Mouse (Mus musculus) gastrocnemius, adult 18-20 months (tissue): Measurements from ENCODE around the gene Plch2. TPM values are rescaled to one million over a fixed set of nuclear protein-coding genes. Genes with fewer than 3 reads are reported as not detected.

Source experiments
- DNase-seq: peaks from one replicate; pipeline ENCODE4 v3.0.0; 2021; ENCODE audit warnings: low spot score
- total RNA-seq, 2 experiments: library from RNA; stranded (reverse); gene quantifications; 2 replicates each; pipeline ENCODE4 v1.2.3; 2021

The Plch2 gene
- total RNA-seq, 2 experiments from 2014 or later, result 0.09 TPM

DNA sequence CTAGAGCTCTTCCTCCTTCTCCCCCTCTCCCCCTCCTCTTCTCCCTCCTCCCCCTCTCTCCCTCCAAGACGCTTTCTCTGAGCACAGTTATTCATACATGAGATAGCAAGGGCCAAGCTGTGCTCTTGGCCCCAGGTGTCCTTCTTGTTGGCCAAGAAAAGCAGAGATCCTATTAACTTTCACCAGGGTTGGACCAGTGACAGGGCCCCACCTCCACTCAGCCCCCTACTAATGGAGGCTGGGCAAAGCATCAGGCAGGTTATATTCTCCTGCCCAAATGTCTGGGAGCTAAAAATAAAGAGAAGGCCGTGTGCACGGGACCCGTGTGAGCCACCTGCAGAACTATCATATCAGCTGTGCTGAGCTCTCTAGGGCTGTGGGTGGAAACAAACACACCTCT lies 61.7 kb downstream of the Plch2 start:
- DNase-seq, result no peak

DNA sequence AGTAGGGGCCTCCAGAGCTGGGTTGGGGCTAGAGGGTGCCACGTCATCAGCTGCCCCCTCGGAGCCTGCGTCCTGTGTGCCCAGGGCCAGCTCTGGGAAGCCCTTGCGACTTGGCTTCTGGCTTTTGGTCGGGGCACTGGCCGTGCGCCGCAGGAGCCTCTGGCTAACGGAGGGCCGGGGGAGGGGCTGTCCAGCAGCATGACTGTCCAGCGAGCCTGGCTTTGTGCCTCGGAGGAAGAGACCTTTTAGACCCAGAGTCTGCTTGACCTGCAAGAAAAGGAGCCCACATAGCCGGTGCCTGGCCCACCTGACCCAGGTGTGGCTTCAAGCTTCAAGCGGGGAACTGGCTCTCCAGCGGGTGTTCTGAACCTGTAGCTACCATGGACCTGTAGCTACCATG lies 69.8 kb downstream of the Plch2 start:
- no peak for DNase-seq

DNA sequence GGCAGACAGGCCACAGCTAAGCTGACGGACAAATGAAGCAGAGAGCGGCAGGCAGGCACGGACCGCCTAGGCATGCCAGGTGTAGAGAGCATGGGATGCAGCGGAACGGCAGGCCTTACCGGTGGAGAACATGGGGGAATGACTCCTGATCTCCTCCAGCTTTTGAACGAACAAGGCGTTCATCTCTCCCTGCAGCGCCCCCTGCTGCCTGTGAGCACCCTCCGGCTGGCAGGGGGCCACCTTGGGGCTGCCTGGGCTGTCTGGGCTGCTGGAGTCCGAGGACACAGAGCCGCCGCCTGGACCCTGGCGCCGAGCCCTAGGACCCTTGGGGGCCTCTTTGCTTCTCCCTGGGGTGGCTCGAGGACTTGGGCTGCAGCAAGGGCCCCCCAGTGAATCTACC lies 70.5 kb downstream of the Plch2 start:
- DNase-seq, result peak; percentile 83

DNA sequence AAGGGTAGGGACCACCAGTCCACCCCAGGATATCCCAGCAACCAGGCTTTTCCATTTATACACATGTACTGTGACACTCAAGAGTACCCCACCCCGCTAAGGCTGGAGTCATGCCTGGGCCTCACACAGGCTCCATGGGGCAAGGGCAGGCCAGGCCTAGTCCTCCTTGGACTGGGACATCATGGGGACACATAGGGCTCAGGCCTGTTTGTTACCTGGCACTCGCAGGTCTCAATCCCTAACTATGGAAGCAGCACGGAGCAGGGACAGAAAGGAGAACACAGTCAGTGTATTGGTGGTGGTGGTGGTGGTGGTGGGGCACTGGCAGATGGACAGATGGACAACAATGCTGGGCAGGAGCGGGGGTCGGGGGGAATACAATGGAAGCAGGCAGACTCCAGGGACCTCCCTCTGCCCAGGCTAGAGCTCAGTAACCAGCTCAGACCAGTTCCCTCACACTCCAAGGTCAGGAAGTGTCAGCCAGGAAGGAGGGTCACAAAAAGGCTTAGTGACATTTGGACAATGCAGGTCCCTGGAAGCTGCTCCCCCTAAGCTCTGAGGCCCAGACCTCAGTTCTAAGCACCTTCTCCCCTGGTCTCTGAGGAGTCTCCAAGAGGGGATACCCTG lies 71.3 kb downstream of the Plch2 start:
- no peak for DNase-seq

DNA sequence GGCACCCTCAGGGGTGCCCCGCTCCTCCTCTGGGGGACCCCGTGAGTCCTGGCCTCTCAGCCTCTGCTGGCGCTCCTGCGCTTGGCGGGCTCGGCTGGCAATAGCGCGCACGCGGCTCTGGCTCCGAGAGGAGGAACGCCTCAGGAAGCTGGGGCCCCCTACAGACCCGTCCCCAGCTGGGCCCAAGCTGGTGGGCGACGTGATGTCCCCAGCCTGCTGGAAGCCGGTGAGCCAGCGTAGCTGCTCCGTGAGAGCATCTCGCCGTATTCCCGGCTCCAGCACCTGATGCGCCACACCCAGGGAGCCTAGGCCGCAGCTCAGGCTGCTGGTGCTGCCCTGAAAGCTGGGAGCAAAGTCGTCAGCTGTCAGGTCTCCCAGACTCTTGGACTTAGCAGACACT lies 72.8 kb downstream of the Plch2 start:
- no peak for DNase-seq

DNA sequence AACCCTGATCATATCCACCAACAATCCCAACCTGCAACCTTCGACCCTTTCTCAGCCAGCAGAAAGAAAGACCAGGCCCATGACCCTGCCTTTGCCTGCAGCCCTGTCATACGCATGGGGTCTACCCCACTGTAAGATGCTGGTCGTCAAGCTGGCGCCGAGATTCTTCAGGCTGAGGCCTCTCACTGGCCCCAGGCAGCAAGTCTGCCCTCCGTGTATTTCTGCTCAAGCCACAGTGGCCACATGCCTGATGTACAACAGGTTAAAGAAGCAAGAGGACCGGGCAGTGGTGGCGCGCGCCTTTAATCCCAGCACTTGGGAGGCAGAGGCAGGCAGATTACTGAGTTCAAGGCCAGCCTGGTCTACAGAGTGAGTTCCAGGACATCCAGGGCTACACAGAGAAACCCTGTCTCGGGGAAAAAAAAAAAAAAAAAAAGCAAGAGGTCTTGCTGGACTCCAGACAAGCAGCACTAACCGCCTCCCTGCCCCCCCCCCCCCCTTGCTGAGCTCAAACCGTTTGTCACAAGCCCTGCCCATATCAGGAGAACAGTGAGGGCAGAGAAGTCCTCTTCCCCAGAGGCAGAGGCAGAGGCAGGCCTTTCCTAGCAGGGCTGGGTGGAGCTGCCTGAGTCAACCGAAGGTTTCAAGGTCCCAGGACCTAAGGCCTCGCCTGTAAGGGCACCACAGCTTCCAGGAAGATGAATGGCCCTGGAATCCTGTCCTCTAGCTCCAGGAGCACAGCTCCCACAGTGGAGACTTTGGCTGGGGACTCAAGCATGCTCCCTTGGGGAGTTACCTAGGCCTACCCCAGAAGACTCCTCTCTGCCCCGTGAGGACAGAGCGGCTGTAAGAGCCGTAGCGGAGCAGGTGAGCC lies 74.1 kb downstream of the Plch2 start:
- DNase-seq, result no peak

DNA sequence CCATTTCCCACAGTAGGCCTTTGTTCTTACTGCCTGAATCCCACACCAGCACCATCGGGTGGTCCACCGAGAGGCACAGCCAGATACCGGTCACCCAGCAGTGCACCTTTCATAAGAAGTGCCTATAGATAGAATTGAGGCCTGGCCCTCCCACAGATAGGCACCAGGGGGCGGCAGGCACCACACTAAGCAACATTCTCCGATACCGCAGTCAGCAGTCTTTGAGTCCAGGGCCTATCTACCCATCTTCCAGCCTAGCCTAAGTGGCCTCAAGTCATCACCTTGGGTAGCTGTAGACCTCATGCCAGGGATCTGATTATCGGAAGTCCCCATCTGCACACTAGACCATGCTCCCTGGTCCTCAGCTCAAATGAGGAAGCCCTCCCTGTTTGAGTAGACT lies 75.1 kb downstream of the Plch2 start:
- peak; percentile 35 for DNase-seq

DNA sequence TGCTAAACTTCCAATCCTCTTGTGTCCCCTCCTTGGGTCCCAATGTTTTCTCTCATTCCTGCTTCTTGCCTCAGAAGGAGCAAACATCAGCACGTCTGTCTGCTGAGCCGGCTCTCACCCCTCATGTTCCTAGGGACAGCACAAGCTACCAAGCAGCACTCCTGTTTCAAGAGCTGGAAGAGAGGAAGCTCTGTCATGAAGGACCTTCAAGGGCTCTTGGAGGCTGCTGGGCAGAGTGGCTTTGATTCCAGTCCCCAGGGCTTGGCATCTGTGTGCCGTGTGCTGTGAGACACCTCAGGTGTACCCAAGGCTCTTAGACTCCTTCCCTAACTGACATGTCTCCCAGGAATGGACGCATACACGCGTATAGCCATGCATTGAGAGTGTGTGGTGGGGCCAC lies 75.5 kb downstream of the Plch2 start:
- DNase-seq, result no peak

DNA sequence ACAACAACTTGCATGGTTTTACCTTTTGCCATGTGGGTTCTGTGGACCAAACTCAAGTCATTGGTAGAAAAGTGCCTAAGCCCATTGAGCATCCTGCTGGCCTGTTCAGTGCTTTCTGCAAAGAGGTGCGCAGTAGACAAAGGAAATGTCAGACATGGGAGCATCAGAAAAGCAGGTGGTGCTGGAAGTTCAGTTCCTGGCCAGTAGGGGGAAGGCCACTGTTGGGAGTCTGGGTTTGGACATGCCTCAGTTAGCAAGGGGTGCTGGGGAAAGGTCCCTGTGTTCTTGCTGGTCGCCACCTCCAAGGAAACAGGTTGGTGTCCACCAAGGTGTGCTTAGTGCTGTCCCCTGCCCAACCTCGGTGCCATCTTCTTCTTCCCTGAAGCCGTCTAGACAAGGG lies 76.5 kb downstream of the Plch2 start:
- no peak for DNase-seq

DNA sequence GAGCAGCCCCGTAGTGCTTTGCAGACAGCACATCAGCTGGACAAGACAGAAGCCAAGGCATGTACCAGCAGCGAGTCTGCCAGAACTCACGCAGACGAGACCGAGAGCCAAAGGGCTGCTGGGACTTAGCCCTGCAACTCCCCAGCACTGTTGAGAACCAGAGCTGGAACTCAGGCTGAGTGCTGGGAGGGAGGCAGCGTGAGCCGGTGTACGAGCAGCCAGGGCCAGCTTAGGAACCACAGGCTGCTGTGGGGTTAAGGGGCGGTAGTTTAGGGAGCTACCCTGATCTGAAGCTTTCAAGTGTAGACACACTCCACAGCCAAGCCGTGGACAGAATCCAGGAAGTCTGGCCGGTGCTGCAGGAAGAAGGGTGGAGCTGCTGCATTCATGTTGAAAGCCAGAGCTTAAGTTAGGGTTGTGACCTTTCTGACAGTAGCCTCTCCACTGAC lies 82.4 kb downstream of the Plch2 start:
- peak; percentile 70 for DNase-seq

DNA sequence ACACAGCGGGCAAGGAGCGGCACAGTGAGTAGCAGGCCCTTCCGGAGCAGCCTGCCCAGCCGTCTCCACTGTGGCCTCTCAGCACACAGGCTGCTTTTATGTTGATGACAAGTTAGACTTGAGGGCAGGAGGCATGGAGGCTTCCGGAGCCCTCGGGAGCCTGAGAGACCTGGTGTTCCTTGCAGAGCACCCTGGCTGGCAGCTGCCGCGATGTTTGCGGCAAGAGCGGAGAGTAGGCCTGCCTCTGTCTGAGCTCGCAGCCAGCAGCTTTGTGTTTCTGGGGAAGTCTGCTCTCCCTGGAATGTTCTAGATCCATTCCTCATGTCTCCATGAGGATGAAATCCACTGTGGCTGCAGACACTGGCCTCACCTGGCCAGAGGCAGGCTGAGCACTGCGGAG lies 84.0 kb downstream of the Plch2 start:
- DNase-seq, result no peak

DNA sequence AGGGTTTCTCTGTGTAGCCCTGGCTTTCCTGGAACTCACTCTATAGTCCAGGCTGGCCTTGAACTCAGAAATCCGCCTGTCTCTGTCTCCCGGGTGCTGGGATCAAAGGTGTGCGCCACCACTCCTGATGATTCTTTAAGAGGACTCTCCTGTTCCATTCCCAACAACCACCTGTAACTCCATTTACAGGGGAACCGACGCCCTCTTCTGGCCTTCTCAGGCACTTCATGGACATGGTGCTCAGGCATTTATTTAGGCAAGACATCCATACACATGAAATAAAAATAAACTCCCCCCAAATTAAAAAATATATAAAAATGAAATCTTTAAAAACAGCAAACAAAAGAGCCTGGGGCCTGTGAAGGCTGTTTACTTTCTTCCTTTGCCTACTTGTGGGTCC lies 89.4 kb downstream of the Plch2 start:
- DNase-seq, result peak; percentile 60

DNA sequence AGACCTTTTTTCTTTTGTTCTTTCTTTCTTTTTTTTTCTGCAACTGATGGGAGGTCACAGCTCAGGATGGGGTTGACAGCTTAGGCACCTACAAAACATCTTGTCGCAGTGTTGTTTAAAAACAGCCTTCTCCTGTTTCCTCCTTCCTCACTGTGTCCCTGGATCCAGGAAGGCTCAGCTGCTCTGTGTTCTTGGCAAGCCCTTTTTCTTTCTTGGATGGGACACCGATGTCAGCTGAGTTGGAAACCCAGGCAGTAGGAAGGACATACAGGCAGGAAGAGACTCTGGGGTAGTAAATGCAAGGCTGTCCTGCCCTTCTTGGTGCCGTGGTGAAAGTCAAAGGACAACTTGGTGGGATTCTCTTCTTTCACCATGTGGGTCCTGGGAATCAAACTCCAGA lies 90.7 kb downstream of the Plch2 start:
- DNase-seq, result peak; percentile 86

DNA sequence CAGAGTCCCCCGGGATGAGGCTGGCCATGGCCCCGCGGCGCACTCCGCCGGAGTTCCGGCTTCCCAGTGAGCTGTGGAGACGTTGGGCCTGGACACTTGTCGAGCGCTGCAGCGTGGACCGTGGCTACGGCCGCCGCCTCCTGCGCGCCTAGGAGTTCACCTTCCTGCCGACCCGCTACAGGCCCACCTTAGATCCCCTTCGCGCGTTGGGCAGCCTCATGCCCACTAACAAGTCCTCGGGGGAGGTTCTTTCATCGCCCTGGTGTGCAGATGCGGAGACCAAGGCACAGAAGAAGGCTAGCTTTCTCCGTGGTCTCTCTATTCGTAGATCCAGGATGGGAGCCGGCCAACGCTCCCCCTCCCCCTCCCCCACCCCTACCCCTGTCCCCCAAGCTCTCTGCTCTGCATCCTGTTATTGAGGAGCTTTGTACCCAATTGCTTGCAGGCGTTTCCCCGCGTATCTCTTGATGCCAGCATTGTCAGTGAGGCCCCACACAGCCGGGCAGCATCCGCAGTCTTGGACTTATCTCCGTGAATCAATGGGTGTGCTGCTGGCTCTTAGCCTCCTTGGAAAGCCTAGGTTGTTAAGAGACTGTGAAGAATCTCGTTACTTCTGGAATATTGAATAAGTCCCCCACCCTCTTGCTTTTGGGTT lies 91.9 kb downstream of the Plch2 start:
- DNase-seq, result no peak

DNA sequence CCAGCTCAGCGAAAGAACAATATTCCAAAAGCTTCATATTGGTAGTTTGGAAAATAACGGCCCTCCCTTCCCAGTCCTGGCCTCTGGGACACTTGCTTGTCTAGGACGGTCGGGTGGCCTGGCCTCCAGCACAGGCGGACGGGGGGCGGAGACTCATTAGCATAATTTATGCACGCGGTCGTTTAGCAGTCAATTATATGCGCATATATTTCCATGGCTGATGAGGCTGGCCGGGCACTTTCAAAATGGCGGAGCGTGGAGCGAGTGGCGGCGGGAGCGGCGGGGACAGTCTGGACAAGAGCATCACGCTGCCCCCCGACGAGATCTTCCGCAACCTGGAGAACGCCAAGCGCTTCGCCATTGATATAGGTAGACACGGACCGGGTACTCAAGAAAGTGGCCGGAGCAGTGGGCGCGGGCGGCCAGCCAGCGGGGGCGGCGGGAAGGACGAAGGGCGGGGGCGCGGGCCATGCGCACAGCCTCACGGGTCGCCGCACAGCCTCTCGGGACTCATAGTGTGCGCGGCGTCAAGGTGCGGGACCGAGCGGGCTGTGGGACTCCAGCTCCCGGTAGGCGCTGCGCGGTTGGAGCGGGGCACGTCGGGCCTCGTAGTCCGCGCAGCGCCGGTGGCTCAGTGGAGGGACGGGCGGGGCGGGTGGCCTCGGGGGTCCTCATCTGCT lies 92.5 kb downstream of the Plch2 start, which contains the start of gene Pank4:
Gene Pank4, plus strand, starts transcription at position 223 of the 680 bp plus-strand sequence.
- DNase-seq, result peak; percentile 94

DNA sequence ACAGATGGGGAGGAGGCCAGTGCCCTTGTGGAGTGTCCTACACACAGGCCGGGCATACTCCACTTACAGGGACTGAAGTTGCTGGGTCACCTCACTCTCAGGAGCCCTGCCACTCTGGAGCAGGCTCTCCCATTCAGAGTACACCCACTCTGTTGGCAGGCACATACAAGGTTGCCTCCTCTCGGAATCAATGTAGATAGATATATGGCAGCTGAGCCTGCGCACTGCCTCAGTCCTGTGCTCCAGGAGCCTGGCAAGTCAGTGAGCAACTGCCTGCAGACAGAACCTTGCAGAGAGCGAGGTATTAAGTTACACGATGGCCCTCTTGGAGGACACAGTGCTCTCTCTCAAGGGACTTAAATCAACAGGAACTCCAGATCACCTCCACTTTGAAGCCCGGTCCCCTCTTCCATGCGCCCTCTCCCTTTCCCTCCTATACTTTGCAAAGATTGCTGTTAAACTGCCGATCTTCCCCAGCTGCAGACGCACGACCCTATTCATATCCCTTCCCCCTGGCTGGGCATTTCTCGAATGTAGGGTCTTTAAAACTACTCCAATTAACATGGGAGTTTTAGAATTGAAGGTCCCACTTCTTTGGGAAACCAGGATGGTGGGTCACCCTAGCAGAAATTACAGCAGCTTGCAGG lies 93.3 kb downstream of the Plch2 start:
- DNase-seq, result peak; percentile 44

DNA sequence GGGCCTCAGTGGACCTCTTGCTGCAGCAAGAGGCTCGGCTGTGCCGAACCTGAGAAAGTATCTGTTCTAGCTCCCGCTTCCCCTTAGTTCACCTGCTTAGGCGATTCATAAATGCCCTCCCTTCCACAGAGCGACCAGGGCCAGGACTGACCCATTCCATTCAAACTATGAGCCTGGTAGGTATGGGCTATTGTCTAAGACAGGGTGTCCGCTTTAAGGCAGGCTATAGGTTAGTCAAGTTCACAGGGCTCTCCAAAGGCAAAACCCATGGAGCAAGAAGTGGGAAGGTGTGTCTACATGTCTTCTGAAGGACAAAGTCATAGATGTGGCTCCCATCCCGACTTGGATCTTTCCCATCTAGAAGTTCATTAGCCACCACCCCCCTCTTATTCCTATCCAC lies 93.9 kb downstream of the Plch2 start:
- DNase-seq, result no peak

DNA sequence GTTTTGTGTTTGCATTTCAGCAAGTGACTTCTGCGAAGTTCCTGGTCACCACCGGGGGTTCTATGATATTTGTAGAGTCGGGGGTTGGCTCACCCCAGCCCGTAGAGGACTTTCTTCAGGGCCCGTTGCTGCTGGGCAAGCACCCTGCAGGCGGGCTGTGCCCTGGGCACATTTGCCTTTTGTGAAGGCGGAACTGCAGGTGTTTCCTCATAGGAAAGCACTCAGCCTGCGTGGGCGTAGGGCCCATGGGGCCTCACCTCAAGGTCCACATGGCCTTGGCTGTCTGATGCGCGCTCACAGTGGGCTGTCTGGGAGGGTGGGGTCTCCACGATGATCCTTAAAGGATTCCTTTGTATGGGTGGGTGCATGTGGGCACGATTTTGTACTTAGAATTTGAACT lies 94.7 kb downstream of the Plch2 start:
- DNase-seq, result no peak

DNA sequence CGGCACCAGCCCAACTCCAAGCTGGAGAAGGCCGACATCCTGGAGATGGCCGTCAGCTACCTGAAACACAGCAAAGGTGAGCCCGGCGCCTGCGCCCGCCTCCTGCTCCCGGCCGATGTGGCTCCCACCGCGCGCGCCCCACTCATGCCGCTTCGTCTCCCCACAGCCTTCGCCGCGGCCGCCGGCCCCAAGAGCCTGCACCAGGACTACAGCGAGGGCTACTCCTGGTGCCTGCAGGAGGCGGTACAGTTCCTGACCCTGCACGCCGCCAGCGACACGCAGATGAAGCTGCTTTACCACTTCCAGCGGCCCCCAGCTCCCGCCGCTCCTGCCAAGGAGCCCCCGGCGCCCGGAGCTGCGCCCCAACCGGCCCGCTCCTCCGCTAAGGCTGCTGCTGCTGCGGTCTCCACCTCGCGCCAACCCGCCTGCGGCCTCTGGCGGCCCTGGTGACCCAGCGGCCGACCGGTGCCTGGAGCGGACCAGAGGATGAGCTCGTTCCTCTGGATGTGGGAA lies 95.3 kb downstream of the Plch2 start:
- peak; percentile 37 for DNase-seq

DNA sequence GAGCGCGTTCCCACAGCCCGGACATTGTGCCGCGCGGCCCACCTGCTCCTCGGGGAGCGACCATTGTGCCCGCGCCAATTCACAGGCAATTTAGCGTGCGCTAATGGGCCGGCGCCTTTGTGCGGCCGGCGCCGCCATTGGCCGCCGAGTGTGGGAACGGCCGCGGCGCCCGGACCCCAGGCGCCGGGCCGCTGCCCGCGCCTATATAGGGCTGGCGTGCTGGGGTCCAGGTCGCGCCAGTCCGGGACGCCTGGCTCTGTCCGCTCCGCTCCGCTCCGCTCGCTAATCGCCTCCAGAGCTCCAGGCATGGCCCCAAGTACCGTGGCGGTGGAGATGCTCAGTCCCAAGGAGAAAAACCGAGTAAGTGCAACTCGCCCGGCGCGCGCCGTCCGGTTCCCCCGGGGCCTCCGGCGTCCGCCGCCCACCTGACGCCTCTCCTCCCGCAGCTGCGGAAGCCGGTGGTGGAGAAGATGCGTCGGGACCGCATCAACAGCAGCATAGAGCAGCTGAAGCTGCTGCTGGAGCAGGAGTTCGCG lies 95.8 kb downstream of the Plch2 start, which contains the start of gene Hes5:
Gene Hes5, plus strand, starts transcription at position 234 of the 536 bp plus-strand sequence.
- DNase-seq, result no peak
